Mouse (Mus musculus): ENCODE results near the gene Cnn1. TPM values are rescaled to one million over a fixed set of nuclear protein-coding genes. Genes with fewer than 3 reads are reported as not detected.
"Not testable (repeated sequence)": the region's sequence is repeated elsewhere in the genome, so short reads cannot be mapped to it uniquely, and the experiment has no call there.

Gene Cnn1
- polyA plus RNA-seq, 1 experiment from 2014 or later = 3.3 TPM

DNA sequence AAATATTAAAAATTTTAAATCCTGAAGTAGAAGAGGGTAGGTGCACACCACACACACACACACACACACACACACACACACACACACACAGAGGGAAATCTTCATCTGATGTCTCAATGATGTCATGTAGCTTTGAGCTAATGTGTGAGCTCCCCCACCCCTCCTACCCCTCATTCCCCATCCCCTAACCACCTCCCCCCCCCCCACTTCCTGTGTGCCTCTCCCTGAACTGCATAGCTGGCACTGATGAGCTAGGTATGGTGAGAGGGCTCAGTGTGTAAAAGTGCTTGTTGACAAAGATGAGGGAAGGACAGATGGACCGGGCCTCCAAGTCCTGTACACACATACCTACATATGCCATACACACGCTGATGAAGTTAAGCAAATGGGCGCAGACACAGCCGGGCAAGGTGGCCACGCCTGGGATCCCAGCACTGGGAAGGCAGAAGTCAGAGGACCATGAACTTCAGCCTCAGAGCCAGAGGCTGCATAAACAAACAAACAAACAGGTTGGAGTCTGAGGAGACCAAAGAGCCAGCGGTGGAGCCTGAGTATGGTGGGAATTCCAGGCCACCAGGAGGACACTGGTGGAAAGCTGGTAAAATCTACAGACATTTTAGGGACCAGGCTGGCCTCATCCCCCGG, 35.4 kb downstream of the Cnn1 start:
- 84% methylated on average over 7 of the region's 7 CpGs for WGBS
- Histone ChIP-seq H3K4me3 (no peak overlapping the region), H3K27ac (no peak overlapping the region), H3K27me3 (peaks cover 28% of the 10 kb centered on the region), H3K4me1 (peaks cover 12% of the 10 kb centered on the region; the same call in 1 of the 2 replicates), H3K36me3 (no peaks in the 10 kb centered on the region), H3K9me3 (no peaks in the 10 kb centered on the region), H3K9ac (no peak overlapping the region), H3K4me2 (replicated peaks) (no peak overlapping the region)
- no peak for ATAC-seq (ENCODE audit: insufficient number of reproducible peaks, insufficient read depth, low FRiP score, low TSS enrichment)

DNA sequence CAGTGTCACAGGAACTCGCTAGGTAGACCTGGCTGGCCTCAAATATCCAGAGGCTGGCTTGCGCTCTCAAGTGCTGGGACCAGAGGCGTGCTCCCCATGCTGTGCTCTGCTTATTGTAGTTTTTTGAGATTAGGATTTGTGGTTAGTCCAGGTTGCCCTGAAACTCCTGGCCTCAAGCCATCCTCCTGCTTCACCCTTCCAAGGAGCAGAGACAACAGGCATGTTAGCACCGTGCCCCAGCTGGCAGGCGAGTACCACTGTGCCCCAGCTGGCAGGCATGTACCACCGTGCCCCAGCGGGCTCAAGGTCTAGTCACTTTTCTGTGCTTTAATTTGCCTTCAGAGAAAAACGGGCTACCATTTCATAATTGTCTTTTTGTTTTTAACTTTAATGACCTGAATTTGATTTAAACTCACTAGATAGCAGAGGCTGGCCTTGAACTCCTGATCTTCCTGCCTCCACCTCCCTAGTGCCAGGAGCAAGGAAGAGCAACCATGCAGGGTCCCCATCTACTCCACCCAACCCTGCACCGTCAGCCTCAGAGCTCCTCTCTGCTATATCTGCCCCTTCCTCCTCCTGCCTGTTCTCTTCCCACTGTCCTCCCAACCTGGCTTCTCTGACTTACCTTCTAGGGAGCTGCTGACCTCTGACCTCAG, 36.1 kb downstream of the Cnn1 start:
- Histone ChIP-seq H3K27me3 (peaks cover 28% of the 10 kb centered on the region), H3K36me3 (no peaks in the 10 kb centered on the region), H3K27ac (no peak overlapping the region), H3K9ac (no peak overlapping the region), H3K4me3 (no peak overlapping the region), H3K4me2 (replicated peaks) (no peak overlapping the region), H3K4me1 (peaks cover 12% of the 10 kb centered on the region; the same call in 1 of the 2 replicates), H3K9me3 (no peaks in the 10 kb centered on the region)
- WGBS = 80% methylated on average over 9 of the region's 9 CpGs
- ATAC-seq (ENCODE audit: insufficient number of reproducible peaks, insufficient read depth, low FRiP score, low TSS enrichment) = no peak

GRCm38 (mm10) chr9:22135644-22136390, 36.8 kb downstream of the Cnn1 start, which contains the start of gene Acp5:
Acp5 (minus strand) TSS chr9:22135711.
- Histone ChIP-seq H3K27ac (no peak within 1 kb of the TSS), H3K9ac (no peak within 1 kb of the TSS), H3K9me3 (no peaks in the 10 kb centered on the region), H3K4me3 (no peak within 1 kb of the TSS), H3K4me2 (replicated peaks) (no peak within 1 kb of the TSS), H3K27me3 (peaks cover 25% of the 10 kb centered on the region), H3K4me1 (peaks cover 12% of the 10 kb centered on the region; the same call in 1 of the 2 replicates), H3K36me3 (no peaks in the 10 kb centered on the region)
- WGBS = 71% methylated on average over 7 of the region's 7 CpGs
- no peak for ATAC-seq (ENCODE audit: insufficient number of reproducible peaks, insufficient read depth, low FRiP score, low TSS enrichment)

DNA sequence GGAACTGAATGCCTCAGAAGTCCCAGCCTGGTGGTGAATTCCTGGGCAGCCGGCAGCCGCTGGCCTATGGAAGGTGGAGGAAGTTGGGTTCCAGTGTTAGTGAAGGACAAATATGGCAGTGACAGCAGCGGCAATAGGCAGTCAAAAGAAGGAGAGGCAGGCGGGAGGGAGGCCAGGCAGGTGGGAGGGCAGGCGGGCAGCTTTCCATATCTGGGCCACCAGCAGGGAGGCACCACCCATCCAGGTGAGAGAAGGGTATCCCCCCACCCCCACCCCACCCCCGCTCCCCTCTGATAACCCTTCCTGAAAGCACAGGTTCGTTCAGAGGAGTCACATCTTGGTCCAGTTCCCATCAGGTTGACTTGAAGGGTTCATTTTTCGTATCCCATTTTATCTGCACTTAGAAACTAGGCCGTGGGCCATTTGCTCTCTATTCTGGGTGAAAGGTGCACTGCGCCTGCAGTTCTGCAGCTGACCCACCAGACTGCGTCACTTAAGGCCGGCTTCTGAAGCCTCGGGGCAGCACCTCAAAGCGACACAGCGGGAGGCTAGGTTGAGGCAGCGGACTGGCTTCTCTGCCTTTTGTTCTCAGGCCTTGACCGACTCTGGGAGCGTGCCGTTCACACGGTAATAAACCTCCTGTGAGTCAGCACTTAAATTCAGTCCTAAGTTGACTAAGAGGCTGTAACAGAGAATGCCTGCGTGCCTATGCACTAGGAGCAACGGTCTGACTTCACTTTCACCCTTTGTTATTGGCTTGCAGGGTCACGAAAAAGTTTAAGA, 37.9 kb downstream of the Cnn1 start:
- Histone ChIP-seq H3K4me1 (peaks cover 3% of the 10 kb centered on the region; the same call in 1 of the 2 replicates), H3K27ac (no peak overlapping the region), H3K9ac (no peak overlapping the region), H3K9me3 (no peaks in the 10 kb centered on the region), H3K4me3 (no peak overlapping the region), H3K36me3 (no peaks in the 10 kb centered on the region), H3K27me3 (peaks cover 16% of the 10 kb centered on the region), H3K4me2 (replicated peaks) (no peak overlapping the region)
- WGBS = 12% methylated on average over 21 of the region's 23 CpGs
- ATAC-seq (ENCODE audit: insufficient number of reproducible peaks, insufficient read depth, low FRiP score, low TSS enrichment) = no peak

DNA sequence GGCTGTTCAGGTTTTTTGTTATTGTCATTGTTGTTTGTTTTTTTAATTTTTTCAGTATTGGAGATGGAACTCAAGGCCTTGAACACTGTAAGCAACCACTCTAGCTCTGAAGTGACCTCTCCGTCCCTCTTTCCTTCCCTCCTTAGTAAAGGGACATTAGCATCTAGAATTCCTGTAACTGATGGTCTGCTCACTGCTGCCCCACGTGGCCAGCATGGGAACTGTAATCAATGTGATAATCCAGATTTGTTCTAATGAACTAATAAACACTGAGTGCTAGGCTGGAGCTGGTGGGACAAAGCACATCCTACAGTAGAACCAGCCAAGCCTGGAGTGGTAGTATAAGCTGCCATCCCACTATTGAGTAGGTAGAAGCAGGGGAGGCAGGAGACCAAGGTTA, 39.5 kb downstream of the Cnn1 start:
- Histone ChIP-seq H3K27ac (no peak overlapping the region), H3K27me3 (0 out of 2 replicates have a peak, but pooled peaks cover 10% of the 10 kb centered on the region), H3K4me3 (no peak overlapping the region), H3K4me2 (replicated peaks) (no peak overlapping the region), H3K36me3 (no peaks in the 10 kb centered on the region), H3K9me3 (no peaks in the 10 kb centered on the region), H3K4me1 (0 out of 2 replicates have a peak, but pooled peaks cover 2% of the 10 kb centered on the region), H3K9ac (no peak overlapping the region)
- WGBS = 29% methylated on average over 2 of the region's 2 CpGs
- no peak for ATAC-seq (ENCODE audit: insufficient number of reproducible peaks, insufficient read depth, low FRiP score, low TSS enrichment)

- ATAC-seq (ENCODE audit: insufficient number of reproducible peaks, insufficient read depth, low FRiP score, low TSS enrichment) = no peak
- Histone ChIP-seq H3K4me2 (replicated peaks) (no peak overlapping the region), H3K4me3 (no peak overlapping the region), H3K36me3 (no peaks in the 10 kb centered on the region), H3K27ac (no peak overlapping the region), H3K4me1 (0 out of 2 replicates have a peak, but pooled peaks cover 2% of the 10 kb centered on the region), H3K27me3 (0 out of 2 replicates have a peak, but pooled peaks cover 10% of the 10 kb centered on the region), H3K9me3 (no peaks in the 10 kb centered on the region), H3K9ac (no peak overlapping the region)
- 85% methylated on average over 5 of the region's 5 CpGs for WGBS
Measured at GRCm38 (mm10) chr9:22139746-22140145, 40.7 kb downstream of the Cnn1 start.

DNA sequence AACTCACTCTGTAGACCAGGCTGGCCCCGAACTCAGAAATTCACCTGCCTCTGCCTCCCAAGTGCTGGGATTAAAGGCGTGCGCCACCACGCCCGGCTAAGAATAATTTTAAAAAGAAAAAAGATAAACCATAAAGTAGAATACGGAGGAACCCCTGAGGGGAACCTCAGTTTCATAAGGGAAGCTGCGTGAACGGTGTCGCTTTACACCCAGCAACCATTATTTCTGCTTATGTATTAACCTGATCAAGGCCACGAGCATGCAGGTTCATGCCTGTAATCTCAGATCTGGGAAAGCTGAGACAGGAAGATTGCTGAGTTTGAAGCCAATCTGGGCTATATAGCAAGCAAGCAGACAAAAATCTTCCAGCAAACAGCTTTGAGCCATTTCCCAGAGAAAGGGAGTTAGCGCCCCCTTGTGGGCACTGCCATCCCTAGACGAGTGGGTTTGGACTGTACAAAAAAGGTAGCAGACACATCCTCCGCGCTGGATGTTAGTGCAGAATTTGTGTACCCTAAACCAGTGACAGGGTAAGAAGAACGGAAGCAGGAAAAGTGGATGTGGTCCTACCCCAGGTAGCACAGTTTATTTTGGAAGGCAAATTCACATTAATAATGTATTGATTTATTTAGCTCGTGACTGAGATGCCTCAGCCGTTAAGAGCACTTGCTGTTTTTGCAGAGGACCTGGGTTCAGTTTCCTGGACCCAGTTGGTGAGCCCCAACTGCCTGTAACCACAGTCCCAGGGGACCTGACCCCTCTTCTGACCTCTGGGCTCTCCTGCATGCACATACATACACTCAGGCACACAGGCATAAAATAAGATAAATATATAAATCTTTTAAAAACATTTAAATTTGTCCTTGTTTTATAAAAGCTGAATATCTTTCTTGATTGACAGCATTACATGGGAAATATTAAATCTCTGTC, 44.4 kb downstream of the Cnn1 start:
- 55% methylated on average over 17 of the region's 17 CpGs for WGBS
- H3K4me3 ChIP-seq = no peak overlapping the region
- no peak for ATAC-seq (ENCODE audit: insufficient number of reproducible peaks, insufficient read depth, low FRiP score, low TSS enrichment)
- H3K36me3 ChIP-seq = no peaks in the 10 kb centered on the region
- H3K4me1 ChIP-seq = no peaks in the 10 kb centered on the region
- no peaks in the 10 kb centered on the region for H3K9me3 ChIP-seq
- no peak overlapping the region for H3K4me2 ChIP-seq (replicated peaks)
- no peaks in the 10 kb centered on the region for H3K27me3 ChIP-seq
- no peak overlapping the region for H3K9ac ChIP-seq
- H3K27ac ChIP-seq = no peak overlapping the region

- Histone ChIP-seq H3K27ac (no peak overlapping the region), H3K9ac (no peak overlapping the region), H3K36me3 (no peaks in the 10 kb centered on the region), H3K9me3 (no peaks in the 10 kb centered on the region), H3K4me1 (no peaks in the 10 kb centered on the region), H3K4me3 (no peak overlapping the region), H3K4me2 (replicated peaks) (no peak overlapping the region), H3K27me3 (no peaks in the 10 kb centered on the region)
- WGBS = 81% methylated on average over 8 of the region's 8 CpGs
- ATAC-seq (ENCODE audit: insufficient number of reproducible peaks, insufficient read depth, low FRiP score, low TSS enrichment) = no peak
Measured at GRCm38 (mm10) chr9:22144304-22144965, 45.4 kb downstream of the Cnn1 start.

DNA sequence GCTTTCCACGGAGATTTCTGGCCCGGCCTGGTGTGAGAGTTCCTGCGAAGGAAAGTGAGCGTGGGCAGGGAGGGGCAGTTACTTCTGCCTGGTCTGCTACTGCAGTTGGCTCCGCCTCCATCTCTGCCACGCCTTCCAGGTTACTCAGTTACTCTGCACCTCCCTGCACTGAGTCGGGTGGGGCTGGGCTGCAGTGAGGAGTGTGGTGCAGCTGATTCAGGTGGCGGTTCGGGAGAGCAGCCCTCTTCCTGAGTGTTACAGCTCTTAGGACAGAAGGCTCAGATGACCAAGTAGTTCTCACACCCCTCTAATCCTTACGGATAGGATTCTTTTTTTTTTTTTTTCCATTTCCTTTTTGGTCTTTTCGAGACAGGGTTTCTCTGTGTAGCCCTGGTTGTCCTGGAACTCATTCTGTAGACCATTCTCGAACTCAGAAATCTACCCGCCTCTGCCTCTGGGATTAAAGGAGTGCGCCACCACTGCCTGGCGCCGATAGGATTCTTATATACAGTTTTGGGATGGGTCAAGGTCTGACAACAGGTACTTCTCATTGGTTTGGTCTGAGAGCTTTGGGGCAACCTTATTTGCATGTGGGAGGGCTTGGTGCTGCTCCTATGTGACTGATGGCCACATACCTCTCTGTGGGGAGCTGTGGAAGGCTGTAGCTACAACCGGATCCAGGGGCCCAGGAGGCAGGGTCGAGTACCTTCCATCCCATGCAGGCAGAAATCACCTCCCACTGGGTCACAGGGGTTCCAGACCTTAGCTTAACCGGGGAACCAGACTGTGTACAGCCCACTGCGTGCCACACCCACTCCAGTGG, 50.6 kb downstream of the Cnn1 start:
- no peak overlapping the region for H3K9ac ChIP-seq
- H3K27ac ChIP-seq = no peak overlapping the region
- H3K4me3 ChIP-seq = no peak overlapping the region
- ATAC-seq (ENCODE audit: insufficient number of reproducible peaks, insufficient read depth, low FRiP score, low TSS enrichment) = no peak
- no peaks in the 10 kb centered on the region for H3K36me3 ChIP-seq
- 81% methylated on average over 20 of the region's 20 CpGs for WGBS
- no peak overlapping the region for H3K4me2 ChIP-seq (replicated peaks)
- H3K27me3 ChIP-seq = no peaks in the 10 kb centered on the region
- no peaks in the 10 kb centered on the region for H3K9me3 ChIP-seq
- H3K4me1 ChIP-seq = no peaks in the 10 kb centered on the region

- H3K9ac ChIP-seq; H3K27ac ChIP-seq; H3K27me3 ChIP-seq; H3K4me1 ChIP-seq; H3K4me3 ChIP-seq; H3K36me3 ChIP-seq; ATAC-seq (ENCODE audit: insufficient number of reproducible peaks, insufficient read depth, low FRiP score, low TSS enrichment); H3K9me3 ChIP-seq; H3K4me2 ChIP-seq (replicated peaks): not testable (repeated sequence)
- 79% methylated on average over 7 of the region's 7 CpGs for WGBS
Measured at GRCm38 (mm10) chr9:22150249-22150693, 51.3 kb downstream of the Cnn1 start.

Measured in embryonic facial prominence, embryonic 12.5 days (tissue).